Mouse (Mus musculus): ENCODE results near the gene Bst2.

Bst2 gene

DNA sequence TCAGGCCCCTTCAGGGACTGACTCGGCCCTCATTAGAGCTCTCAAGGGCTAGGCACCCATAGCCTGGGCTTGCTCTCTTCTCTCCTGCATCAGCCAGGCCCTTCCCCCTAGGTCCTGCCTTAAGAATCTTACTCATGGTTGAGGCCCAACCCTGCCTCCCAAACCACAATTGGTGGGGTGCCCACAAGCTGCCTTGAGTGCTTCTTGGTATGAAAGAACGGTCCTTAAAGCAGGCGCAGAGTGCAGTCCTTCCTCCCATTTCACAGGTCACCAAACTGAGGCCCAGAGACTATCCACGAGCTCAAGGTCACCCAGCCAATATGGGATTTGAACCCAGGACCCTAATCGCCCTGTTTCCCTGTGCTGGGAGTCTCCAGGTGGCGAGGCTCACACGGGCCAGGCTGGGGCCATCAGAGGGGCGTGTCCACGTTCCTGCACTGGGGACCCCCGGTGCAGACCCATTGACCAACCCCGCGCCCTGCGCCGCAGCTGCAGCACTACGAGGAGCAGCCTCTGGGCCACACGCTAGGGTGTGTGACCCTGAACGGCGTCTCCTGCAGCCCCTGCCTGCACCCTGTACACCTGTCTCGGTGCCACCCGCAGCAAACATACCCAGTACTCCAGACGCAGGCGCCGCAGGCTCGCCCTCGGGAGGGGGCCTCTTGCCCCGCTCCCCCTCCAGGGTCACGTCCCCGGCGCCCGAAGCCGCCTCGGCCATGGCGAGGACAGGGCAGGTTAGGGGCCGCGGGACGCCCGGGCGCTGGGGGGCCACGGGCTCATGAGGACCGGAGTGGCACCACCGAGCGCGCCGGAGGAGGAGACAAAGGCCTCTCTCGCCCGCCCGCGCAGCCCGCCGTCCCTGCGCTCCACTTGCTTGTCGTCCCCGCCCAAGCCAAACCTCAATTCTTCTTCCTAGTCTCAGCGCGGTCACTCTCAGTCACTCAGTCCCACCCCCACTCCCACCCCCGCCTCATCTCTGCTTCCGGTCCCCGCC is 51.8 kb downstream of the Bst2 start, which contains the start of gene Ano8:
Gene Ano8, minus strand, starts transcription at position 822 of the 994 bp plus-strand sequence.
- DNase-seq (ENCODE audit: low read depth, low spot score), result peak; percentile 88

DNA sequence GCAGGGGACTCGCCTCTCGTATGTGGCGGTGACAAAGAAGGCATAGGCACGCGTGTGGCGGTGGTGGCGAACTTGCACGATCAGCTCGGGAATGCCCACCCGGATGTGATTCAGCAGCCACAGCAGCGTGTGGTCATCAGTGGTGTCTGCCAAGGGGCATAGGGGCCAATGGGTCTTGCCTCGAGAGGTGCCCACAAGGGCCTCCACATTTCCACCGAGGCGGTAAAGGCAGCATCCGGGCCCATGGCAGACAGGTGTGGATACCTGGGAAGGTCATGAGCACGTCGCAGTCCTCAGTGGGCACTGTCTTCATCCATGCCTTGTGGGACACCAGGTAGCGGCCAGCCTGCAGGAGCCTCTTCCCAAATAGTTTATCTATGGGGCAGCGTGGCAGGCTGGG is 52.5 kb downstream of the Bst2 start:
- no peak for DNase-seq (ENCODE audit: low read depth, low spot score)
